Mouse (Mus musculus): ENCODE measurements around the gene Axin2. TPM values are rescaled to one million over a fixed set of nuclear protein-coding genes. Genes with fewer than 3 reads are reported as not detected.

Axin2 gene
- polyA plus RNA-seq, 1 experiment from 2014 or later, result 2.6 TPM

GRCm38 (mm10) chr11:108929176-108929575 lies 9.0 kb downstream of the Axin2 start:
- H3K27me3 ChIP-seq (ENCODE audit: control insufficient read depth, insufficient read depth, low read length), result 0 out of 2 replicates have a peak, but pooled peaks cover 4% of the 10 kb centered on the region
- no peak overlapping the region for H3K4me3 ChIP-seq (ENCODE audit: control insufficient read depth in 1 of 2, insufficient read depth in 1 of 2, low read depth in 1 of 2, low read length in 2 of 2)
- peaks cover 38 to 45% of the 10 kb centered on the region in 2 experiments for H3K4me1 ChIP-seq (ENCODE audit: control insufficient read depth in 2 of 2, insufficient read depth in 2 of 2, low read length in 2 of 2)
- no peak overlapping the region for H3K9ac ChIP-seq (ENCODE audit: low read length)
- 52% methylated on average over 4 of the region's 4 CpGs for WGBS
- ATAC-seq (ENCODE audit: insufficient number of reproducible peaks, insufficient read depth, low FRiP score, low read depth), result no peak
- H3K36me3 ChIP-seq (ENCODE audit: control insufficient read depth, insufficient read depth, low read length), result peaks cover 5% of the 10 kb centered on the region; the same call in 1 of the 2 replicates
- no peak overlapping the region for H3K4me2 ChIP-seq (ENCODE audit: low read length)
- no peak overlapping the region for H3K27ac ChIP-seq (replicated peaks in 1 of 2; ENCODE audit: control insufficient read depth in 1 of 2, insufficient read depth in 1 of 2, low read depth in 2 of 2, low read length in 2 of 2)
- no peaks in the 10 kb centered on the region for H3K9me3 ChIP-seq (ENCODE audit: control insufficient read depth, low read length)

GRCm38 (mm10) chr11:108929700-108930099 lies 9.6 kb downstream of the Axin2 start:
- no peaks in the 10 kb centered on the region for H3K9me3 ChIP-seq (ENCODE audit: control insufficient read depth, low read length)
- H3K4me3 ChIP-seq (ENCODE audit: control insufficient read depth in 1 of 2, insufficient read depth in 1 of 2, low read depth in 1 of 2, low read length in 2 of 2), result no peak overlapping the region
- H3K36me3 ChIP-seq (ENCODE audit: control insufficient read depth, insufficient read depth, low read length), result peaks cover 5% of the 10 kb centered on the region; the same call in 1 of the 2 replicates
- H3K4me2 ChIP-seq (ENCODE audit: low read length), result no peak overlapping the region
- WGBS, result 76% methylated on average over 6 of the region's 6 CpGs
- ATAC-seq (ENCODE audit: insufficient number of reproducible peaks, insufficient read depth, low FRiP score, low read depth), result no peak
- no peak overlapping the region for H3K9ac ChIP-seq (ENCODE audit: low read length)
- no peaks in the 10 kb centered on the region for H3K27me3 ChIP-seq (ENCODE audit: control insufficient read depth, insufficient read depth, low read length)
- no peak overlapping the region for H3K27ac ChIP-seq (replicated peaks in 1 of 2; ENCODE audit: control insufficient read depth in 1 of 2, insufficient read depth in 1 of 2, low read depth in 2 of 2, low read length in 2 of 2)
- peaks cover 38 to 45% of the 10 kb centered on the region in 2 experiments for H3K4me1 ChIP-seq (ENCODE audit: control insufficient read depth in 2 of 2, insufficient read depth in 2 of 2, low read length in 2 of 2)

- H3K4me1 ChIP-seq (ENCODE audit: control insufficient read depth in 2 of 2, insufficient read depth in 2 of 2, low read length in 2 of 2), result peaks cover 34 to 41% of the 10 kb centered on the region in 2 experiments
Observed at GRCm38 (mm10) chr11:108930612-108931011, 10.5 kb downstream of the Axin2 start.

GRCm38 (mm10) chr11:108933835-108934234 lies 13.7 kb downstream of the Axin2 start:
- WGBS, result 54% methylated on average over 9 of the region's 9 CpGs
- H3K27me3 ChIP-seq (ENCODE audit: control insufficient read depth, insufficient read depth, low read length), result no peaks in the 10 kb centered on the region
- no peaks in the 10 kb centered on the region for H3K9me3 ChIP-seq (ENCODE audit: control insufficient read depth, low read length)
- no peak for ATAC-seq (ENCODE audit: insufficient number of reproducible peaks, insufficient read depth, low FRiP score, low read depth)
- peaks cover 8 to 21% of the 10 kb centered on the region in 2 experiments for H3K4me1 ChIP-seq (ENCODE audit: control insufficient read depth in 2 of 2, insufficient read depth in 2 of 2, low read length in 2 of 2)
- peaks cover 5% of the 10 kb centered on the region; the same call in 1 of the 2 replicates for H3K36me3 ChIP-seq (ENCODE audit: control insufficient read depth, insufficient read depth, low read length)
- H3K27ac ChIP-seq (replicated peaks in 1 of 2; ENCODE audit: control insufficient read depth in 1 of 2, insufficient read depth in 1 of 2, low read depth in 2 of 2, low read length in 2 of 2), result no peak overlapping the region
- H3K4me3 ChIP-seq (ENCODE audit: control insufficient read depth in 1 of 2, insufficient read depth in 1 of 2, low read depth in 1 of 2, low read length in 2 of 2), result no peak overlapping the region
- no peak overlapping the region for H3K4me2 ChIP-seq (ENCODE audit: low read length)
- no peak overlapping the region for H3K9ac ChIP-seq (ENCODE audit: low read length)

More at GRCm38 (mm10) chr11:108930612-108931011, 10.5 kb downstream of the Axin2 start:
- H3K27ac ChIP-seq (replicated peaks in 1 of 2; ENCODE audit: control insufficient read depth in 1 of 2, insufficient read depth in 1 of 2, low read depth in 2 of 2, low read length in 2 of 2), result no peak overlapping the region
- no peak overlapping the region for H3K4me2 ChIP-seq (ENCODE audit: low read length)
- H3K27me3 ChIP-seq (ENCODE audit: control insufficient read depth, insufficient read depth, low read length), result no peaks in the 10 kb centered on the region
- no peak overlapping the region for H3K9ac ChIP-seq (ENCODE audit: low read length)
- 64% methylated on average over 2 of the region's 3 CpGs for WGBS
- no peak for ATAC-seq (ENCODE audit: insufficient number of reproducible peaks, insufficient read depth, low FRiP score, low read depth)
- no peaks in the 10 kb centered on the region for H3K9me3 ChIP-seq (ENCODE audit: control insufficient read depth, low read length)
- H3K4me3 ChIP-seq (ENCODE audit: control insufficient read depth in 1 of 2, insufficient read depth in 1 of 2, low read depth in 1 of 2, low read length in 2 of 2), result no peak overlapping the region
- peaks cover 5% of the 10 kb centered on the region; the same call in 1 of the 2 replicates for H3K36me3 ChIP-seq (ENCODE audit: control insufficient read depth, insufficient read depth, low read length)

- H3K4me1 ChIP-seq (ENCODE audit: control insufficient read depth in 2 of 2, insufficient read depth in 2 of 2, low read length in 2 of 2), result peaks cover 4 to 14% of the 10 kb centered on the region in 2 experiments
- no peak for ATAC-seq (ENCODE audit: insufficient number of reproducible peaks, insufficient read depth, low FRiP score, low read depth)
- peaks cover 5% of the 10 kb centered on the region; the same call in 1 of the 2 replicates for H3K36me3 ChIP-seq (ENCODE audit: control insufficient read depth, insufficient read depth, low read length)
- H3K27ac ChIP-seq (replicated peaks in 1 of 2; ENCODE audit: control insufficient read depth in 1 of 2, insufficient read depth in 1 of 2, low read depth in 2 of 2, low read length in 2 of 2), result no peak overlapping the region
- no peaks in the 10 kb centered on the region for H3K9me3 ChIP-seq (ENCODE audit: control insufficient read depth, low read length)
- H3K9ac ChIP-seq (ENCODE audit: low read length), result no peak overlapping the region
- no peak overlapping the region for H3K4me3 ChIP-seq (ENCODE audit: control insufficient read depth in 1 of 2, insufficient read depth in 1 of 2, low read depth in 1 of 2, low read length in 2 of 2)
- no peak overlapping the region for H3K4me2 ChIP-seq (ENCODE audit: low read length)
- 75% methylated on average over 18 of the region's 18 CpGs for WGBS
- H3K27me3 ChIP-seq (ENCODE audit: control insufficient read depth, insufficient read depth, low read length), result no peaks in the 10 kb centered on the region
Observed at GRCm38 (mm10) chr11:108935128-108935868, 15.1 kb downstream of the Axin2 start.

- ATAC-seq (ENCODE audit: insufficient number of reproducible peaks, insufficient read depth, low FRiP score, low read depth), result no peak
- H3K4me3 ChIP-seq (ENCODE audit: control insufficient read depth in 1 of 2, insufficient read depth in 1 of 2, low read depth in 1 of 2, low read length in 2 of 2), result no peak overlapping the region
- 52% methylated on average over 18 of the region's 18 CpGs for WGBS
- peaks cover 4 to 14% of the 10 kb centered on the region in 2 experiments for H3K4me1 ChIP-seq (ENCODE audit: control insufficient read depth in 2 of 2, insufficient read depth in 2 of 2, low read length in 2 of 2)
- no peak overlapping the region for H3K9ac ChIP-seq (ENCODE audit: low read length)
- peaks cover 4% of the 10 kb centered on the region; the same call in 1 of the 2 replicates for H3K36me3 ChIP-seq (ENCODE audit: control insufficient read depth, insufficient read depth, low read length)
- no peak overlapping the region for H3K27ac ChIP-seq (replicated peaks in 1 of 2; ENCODE audit: control insufficient read depth in 1 of 2, insufficient read depth in 1 of 2, low read depth in 2 of 2, low read length in 2 of 2)
- no peaks in the 10 kb centered on the region for H3K27me3 ChIP-seq (ENCODE audit: control insufficient read depth, insufficient read depth, low read length)
- H3K9me3 ChIP-seq (ENCODE audit: control insufficient read depth, low read length), result no peaks in the 10 kb centered on the region
- H3K4me2 ChIP-seq (ENCODE audit: low read length), result no peak overlapping the region
Observed at GRCm38 (mm10) chr11:108936016-108936792, 16.1 kb downstream of the Axin2 start.

- Histone ChIP-seq H3K9ac (ENCODE audit: low read length) (no peak overlapping the region), H3K4me3 (ENCODE audit: control insufficient read depth in 1 of 2, insufficient read depth in 1 of 2, low read depth in 1 of 2, low read length in 2 of 2) (no peak overlapping the region), H3K27me3 (ENCODE audit: control insufficient read depth, insufficient read depth, low read length) (no peaks in the 10 kb centered on the region), H3K4me1 (ENCODE audit: control insufficient read depth in 2 of 2, insufficient read depth in 2 of 2, low read length in 2 of 2) (peaks cover 0 to 8% of the 10 kb centered on the region in 2 experiments; a peak in 2 of 4 replicates), H3K36me3 (ENCODE audit: control insufficient read depth, insufficient read depth, low read length) (peaks cover 30% of the 10 kb centered on the region), H3K9me3 (ENCODE audit: control insufficient read depth, low read length) (no peaks in the 10 kb centered on the region), H3K4me2 (ENCODE audit: low read length) (no peak overlapping the region), H3K27ac (replicated peaks in 1 of 2; ENCODE audit: control insufficient read depth in 1 of 2, insufficient read depth in 1 of 2, low read depth in 2 of 2, low read length in 2 of 2) (no peak overlapping the region)
- WGBS, result 74% methylated on average over 19 of the region's 19 CpGs
- no peak for ATAC-seq (ENCODE audit: insufficient number of reproducible peaks, insufficient read depth, low FRiP score, low read depth)
Observed at GRCm38 (mm10) chr11:108940655-108941412, 20.7 kb downstream of the Axin2 start.
